Mouse (Mus musculus): ENCODE data around the gene Ptpdc1.

Gene Ptpdc1

DNA sequence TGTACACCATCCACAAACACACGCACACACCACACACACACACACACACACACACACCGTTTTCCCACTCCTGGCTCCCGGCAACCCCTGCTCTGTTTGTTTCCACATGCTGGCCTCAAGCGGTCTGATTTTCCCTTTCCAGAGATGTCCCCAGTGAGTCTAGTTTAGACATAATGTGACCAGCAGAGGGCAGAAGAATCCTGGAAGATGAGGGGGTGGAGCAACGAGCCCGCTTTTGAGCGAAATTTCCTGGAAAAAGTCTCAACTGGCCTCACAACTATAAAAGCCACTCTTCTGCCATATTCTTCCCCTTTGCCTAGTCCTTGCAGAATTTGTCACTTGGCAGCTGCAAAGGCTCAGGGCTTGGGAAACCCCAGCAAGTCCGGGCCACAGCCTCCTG is 30.2 kb upstream of the Ptpdc1 start:
- peak; percentile 87 for DNase-seq (ENCODE audit: low read depth, low spot score)

DNA sequence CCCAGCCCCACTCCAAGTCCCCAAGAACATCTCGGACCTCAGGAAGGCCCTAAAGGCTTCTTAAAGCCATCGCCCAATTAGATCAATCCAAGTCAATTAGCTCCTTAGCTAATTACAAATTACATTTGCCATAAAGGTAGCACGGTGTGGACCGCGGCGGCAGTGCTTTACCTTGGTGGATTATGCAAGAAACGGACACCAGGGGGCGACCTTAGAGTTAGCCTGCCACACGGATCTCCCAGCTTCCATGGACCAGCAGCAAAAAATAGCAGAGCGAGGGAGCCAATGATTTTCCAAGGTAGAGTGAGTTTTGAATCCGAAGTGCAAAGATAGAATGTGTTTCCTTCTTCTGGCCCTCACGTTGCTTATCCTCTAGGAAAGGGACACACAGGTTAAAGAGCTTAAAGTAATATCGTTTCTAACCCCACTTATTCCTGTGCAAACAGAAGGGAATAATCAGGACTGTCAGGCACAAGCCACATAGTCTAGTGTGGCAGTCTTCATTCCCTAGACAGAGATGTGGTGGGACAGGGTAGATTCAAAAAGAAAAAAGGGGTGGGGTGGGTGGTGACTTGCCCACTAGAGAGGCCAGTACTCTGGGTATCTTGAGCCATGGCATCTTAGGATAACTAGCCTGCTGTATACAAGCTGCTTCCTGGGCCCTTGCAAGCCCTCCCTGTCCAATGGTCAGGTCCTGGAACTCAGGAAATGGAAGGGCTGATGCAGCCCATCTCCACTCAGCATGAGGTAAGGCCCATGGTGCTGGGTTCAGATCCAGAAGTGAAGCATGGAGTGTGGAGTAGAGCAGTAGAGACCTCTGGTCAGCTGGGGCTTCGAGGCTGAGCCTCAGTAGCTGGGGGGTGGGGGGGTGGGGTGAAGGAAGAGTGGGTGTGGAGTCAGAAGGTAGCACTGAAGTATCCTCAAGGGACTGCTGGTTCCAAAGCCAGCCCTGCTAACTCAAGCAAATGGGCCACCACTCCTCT is 28.6 kb upstream of the Ptpdc1 start:
- DNase-seq (ENCODE audit: low read depth, low spot score), result peak; percentile 76

DNA sequence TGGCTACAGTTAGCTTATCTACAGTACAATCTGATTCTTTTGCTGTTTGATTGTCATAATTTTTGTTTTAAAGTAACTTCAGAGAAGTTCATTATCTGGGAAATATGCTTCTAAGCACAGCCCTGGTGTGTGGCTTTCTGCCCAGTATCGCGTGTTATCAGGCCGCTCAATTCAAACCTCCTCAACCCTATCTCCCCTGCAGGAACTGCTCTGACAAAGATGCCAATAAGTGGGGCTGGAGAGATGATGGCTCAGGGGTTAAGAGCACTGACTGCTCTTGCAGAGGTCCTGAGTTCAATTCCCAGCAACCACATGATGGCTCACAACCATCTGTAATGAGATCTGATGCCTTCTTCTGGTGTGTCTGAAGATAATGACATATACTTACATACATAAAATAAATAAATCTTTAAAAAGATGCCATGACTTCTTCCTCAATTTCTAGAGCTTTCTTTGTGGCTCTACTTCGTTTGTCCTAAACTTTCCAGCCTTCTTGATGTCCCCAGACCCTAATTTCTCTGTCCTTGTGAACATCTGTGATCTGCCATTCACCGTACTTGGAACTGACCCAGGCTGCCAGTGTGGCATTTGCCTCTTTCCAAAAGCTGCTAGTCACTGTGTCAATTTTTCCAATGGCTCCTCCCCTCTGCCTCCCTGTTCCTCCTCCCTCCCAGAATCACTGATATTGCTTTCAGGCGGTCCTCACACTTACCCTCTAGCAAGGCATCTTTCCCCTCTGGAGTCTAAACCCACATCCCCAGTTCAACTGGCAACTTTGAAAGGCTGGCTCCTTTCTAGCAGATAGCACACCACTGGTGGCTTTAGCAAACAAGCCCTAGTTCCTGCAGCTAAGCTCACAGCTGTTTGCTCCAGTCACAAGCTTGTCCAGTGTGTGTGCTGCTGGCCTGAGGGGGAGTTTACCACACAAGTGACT is 25.9 kb upstream of the Ptpdc1 start:
- DNase-seq (ENCODE audit: low read depth, low spot score), result no peak

DNA sequence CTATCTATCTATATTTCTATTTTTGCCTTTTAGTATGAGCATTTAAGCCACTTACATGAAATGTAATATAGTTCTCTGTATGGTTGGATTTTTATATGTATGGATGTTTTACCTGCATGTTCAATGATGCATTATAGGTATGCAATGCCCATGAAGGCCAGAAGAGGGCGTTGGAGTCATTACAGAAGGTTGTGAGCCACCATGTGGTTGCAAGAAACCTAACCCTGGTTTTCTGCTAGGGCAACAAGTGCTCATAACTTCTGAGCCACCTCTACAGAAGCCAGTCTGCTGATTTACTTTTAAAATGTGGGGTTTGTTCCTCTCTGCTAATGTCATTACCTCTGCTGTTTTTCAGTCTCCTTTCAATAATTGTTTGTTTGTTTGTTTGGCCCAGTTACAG is 25.2 kb upstream of the Ptpdc1 start:
- peak; percentile 48 for DNase-seq (ENCODE audit: low read depth, low spot score)

DNA sequence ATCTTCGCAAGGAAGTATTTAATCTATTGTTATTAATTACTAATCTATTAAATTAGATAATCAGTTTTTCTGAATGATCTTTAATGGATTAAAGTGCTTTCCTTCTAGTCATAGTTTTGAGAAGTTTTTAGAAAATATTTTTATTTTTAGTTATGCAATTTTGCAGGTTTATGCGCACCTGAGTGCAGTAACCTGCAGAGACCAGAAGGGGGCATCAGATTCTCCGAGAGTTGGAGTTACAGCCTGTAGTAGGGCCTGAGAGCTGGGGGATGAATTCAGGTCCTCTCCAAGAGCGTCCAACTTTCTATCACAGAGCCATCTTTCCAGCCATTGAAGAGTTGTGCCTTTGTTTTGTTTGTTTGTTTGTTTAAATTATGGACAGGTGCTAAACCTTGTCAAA is 21.2 kb upstream of the Ptpdc1 start:
- DNase-seq (ENCODE audit: low read depth, low spot score), result no peak

DNA sequence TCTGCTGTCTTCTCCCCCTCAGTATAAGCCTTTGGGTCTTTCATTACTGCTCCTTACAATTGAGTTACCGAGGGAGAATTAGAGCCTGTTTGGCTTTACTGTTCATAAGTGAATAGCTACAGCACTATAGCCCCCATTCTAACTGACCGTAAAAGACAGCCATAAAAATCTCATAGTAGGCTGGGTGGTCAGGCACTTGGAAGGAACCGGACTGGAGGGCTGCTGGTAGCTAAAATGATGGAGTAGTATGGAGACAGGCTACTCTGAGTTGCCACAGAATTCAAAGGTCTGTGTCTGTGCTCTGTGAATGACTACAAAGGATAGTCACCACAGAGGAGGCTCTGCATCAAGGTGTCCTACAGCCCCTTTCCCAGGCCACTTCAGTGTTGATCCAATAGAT is 18.5 kb upstream of the Ptpdc1 start:
- DNase-seq (ENCODE audit: low read depth, low spot score), result no peak

DNA sequence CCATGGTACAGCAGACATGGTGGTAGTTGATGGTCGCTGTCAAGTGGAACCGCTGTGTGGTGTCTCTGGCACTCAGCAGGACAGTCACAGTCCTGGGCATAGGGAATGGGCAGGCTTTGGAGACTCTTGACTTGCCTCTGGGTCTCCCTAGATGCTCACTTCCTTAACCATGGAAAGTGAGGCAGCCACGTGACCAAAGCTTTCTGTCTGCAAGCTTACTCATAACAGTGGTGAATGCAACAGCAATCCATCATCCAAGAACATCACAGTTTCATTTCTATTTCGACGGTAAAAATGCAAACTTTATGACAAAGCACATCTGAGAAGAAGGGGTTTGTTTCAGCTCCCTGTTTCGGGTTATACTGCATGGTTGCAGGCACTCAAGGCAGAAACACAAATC is 17.6 kb upstream of the Ptpdc1 start:
- DNase-seq (ENCODE audit: low read depth, low spot score), result peak; percentile 52

DNA sequence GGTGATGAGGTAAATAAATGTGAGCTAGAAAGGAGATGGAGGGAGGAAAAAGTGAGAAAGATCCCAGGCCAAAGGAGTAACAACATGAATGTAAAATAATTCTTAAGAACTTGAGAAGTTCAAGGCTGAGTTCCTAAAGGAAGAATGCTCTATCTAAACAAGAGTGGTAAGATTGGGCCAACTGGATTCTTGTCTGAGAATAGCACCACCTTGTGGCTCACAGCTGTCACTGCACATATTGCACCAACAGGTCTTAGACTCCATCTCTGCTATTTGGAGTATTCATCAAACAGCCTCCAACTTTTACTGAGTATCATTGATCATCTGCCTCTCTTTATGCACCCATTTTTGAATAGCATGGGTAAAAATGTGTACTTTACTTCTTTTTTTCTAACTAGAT is 14.1 kb upstream of the Ptpdc1 start:
- peak; percentile 78 for DNase-seq (ENCODE audit: low read depth, low spot score)

DNA sequence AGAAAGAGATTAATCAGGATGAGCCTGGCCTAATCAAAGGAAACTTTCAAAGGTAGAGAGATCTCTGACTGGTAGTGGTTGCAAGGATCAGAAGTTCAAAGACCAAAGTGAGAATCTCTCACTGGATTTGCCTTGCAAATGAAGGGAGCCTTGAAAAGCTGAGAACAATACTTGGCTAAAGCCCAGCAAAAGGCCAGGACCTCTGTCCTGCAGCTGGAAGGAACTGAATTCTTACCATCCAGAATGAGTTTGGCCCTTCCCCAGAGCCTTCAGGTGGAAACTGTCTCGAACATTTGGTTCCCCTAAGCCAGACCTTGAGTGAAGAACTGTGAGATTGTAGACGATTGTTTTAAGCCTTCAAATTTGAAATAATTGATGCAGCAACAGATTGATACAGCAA is 12.2 kb upstream of the Ptpdc1 start:
- no peak for DNase-seq (ENCODE audit: low read depth, low spot score)

DNA sequence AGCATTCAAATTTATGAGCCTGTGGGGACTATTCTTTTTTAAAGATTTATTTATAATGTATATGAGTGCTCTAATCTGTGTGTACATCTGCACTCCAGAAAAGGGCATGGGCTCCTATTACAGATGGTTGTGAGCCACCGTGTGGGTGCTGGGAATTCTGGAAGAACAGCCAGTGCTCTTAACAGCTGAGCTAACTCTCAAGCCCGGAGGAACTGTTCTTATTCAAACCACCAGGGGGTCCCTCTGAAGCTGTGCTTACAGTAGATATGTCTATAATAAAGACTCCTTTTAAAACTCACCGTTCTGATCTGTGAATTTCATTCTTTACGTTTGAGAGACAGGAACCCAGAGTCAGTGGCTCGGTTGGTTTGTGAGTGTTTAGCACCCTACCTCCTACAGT is 6.2 kb upstream of the Ptpdc1 start:
- peak; percentile 29 for DNase-seq (ENCODE audit: low read depth, low spot score)

DNA sequence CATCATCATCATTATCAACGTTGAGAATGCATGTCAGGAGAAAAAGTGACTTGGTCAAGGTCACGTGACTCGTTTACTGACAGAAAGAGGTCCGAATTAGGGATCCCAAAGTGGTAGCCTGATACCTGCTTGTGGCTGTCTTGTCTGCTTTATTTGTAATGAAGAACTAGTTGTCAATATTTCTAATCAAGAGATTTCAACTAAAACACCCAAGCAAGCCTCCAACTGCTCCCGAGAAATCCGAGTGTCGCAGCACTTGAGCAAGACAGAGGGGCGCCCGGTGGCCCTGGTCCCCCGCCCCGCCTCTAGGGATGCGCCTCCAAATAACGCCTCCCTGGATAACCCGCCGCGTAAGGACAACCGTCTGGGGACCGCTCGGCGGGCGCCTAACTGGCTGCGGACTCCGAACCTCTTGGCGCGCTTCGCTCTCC is 481 bp downstream of the Ptpdc1 start:
- DNase-seq (ENCODE audit: low read depth, low spot score), result peak; percentile 55

DNA sequence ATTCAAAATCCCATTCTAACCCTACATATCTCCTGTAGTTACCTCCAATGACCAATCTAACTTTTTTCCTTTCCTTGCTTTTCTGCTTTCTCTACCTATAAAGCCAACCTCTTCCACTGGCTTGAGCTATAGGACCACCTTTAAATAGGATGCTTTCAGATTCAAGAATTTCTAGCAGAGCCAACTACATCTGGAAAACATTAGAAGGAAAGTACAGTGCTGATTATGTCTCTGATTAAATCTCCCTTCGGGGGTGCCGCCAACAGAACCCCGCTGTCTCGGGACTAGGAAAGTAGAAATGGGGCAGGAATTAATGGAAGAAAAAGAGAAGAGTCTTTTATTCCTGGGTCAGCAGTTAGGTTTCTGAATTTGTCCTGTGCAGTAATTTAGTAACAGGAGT is 6.6 kb downstream of the Ptpdc1 start:
- no peak for DNase-seq (ENCODE audit: low read depth, low spot score)

DNA sequence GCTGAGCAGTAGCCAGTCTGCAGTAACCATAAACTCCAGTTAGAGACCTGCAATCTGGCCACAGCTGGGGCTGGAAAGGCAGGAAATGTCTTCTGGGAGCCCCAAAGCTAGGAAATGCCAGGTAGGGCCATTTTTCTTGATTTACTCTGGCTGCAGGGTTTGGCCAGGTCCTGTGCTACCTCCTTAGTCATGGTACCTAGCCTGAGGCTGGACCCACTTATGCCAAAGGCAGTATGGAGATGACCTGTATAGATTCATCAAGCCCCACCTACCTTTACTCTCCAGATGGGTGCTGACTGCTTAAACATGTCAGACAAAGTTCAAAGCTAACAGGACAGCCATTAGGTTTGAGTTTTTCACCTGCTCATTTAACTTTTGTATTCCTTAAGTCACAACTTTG is 7.7 kb downstream of the Ptpdc1 start:
- DNase-seq (ENCODE audit: low read depth, low spot score), result no peak

DNA sequence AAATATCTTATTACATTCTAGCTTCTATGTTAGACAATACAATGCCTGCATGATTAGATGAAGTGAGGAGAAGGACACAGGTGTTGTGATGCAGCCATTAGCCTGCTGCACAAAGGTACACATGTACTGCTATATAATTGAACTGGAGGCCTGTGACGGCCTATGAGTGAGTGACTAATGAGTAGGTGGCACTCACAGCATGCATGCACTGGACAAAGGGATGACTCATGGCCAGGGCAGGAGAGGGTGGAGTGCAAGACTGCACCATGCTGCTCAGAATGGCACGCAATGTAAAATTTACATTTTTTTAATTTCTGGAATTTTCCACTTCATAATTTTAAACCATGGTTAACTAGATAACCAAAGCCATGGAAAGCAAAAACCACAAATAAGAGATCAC is 10.9 kb downstream of the Ptpdc1 start:
- DNase-seq (ENCODE audit: low read depth, low spot score), result no peak

DNA sequence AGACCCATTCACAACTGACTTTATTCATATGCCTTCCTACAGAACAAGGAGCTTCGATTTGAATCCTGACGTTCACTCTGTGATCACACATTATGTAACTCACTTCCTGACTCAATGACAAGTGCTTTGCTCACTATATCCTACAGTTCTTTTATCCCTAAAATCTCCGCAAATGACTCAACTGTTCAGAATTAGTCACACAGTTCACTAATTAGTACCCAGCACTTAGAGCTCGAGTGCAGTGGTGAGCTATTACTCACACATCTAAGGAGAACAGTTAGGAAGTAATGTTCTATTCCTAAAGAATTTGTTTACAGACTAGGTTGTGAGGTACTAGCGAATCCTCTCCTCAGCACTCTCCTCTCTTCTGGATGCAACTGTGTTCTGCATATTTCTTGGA is 16.4 kb downstream of the Ptpdc1 start:
- no peak for DNase-seq (ENCODE audit: low read depth, low spot score)

DNA sequence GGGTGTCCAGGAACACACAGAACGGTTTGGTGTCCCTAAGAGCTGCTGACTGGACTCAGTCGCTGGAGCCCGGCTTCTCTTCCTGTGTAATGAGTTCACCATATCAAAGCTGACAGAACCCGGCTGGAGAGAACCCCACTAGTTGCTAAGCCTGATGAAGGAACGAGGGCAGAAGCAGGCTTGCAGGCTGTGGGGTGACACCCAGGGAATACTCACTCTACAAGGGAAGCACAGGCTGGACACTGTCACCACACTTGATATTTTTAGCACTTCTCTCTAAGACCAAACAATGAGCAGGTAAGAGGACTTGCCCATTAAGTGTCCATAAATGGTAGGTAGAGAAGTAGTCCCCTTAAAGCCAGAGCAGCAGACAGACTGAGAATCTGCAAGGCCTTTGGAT is 20.9 kb downstream of the Ptpdc1 start:
- DNase-seq (ENCODE audit: low read depth, low spot score), result no peak

DNA sequence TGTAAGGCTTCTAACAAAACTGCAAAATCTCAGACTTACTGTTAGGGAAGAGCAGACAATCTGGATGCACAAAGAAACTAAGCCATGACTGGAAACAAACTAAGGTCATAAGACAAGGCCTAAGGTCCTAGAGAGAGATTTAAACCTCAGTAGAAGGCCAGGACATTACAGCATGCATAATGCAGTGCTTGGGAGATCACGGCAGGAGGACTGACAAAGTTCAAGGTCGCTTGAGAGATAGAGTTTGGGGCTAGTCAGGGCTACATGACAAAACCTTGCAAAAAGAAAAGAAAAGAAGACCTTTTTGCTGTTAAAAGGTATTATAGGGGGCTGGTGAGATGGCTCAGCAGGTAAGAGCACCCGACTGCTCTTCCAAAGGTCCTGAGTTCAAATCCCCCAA is 22.2 kb downstream of the Ptpdc1 start:
- no peak for DNase-seq (ENCODE audit: low read depth, low spot score)

DNA sequence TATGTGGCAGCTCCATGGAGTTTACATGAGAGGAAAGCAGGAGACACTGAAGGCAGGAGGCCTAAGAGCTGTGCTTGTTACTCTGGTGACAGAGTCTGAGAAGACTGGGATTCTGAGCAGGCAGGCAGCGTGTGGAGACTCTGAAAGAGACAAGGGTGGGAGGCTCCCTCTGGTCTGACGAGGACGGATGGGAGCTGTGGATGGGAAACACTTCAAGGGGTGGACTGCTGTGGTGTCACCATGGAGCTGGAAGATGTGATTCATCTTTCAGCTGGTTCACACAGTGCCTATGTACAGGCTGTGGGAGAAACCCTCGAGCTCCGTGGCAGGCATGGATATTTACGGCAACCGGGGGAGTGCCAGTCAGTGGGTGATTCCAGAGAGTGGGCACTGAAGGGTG is 30.9 kb downstream of the Ptpdc1 start:
- no peak for DNase-seq (ENCODE audit: low read depth, low spot score)

DNA sequence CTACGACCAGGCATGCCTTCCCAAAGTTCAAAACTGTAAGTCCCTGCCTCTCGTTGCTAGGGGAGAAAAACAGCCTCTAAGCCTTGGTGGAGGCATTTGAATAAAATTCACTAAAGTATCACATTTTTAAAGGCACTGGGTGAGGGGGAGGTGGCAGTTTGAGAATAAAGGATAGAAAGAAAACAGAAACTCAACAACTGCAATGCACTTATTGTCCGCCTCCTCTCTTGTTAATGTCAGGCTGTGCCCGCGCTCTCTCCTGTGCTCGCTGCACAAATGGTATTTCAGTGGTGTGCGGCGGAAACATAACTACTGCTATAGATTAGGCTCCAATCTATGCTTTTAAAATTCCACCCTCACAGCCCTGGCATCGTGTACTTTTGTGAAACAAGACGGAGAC is 31.4 kb downstream of the Ptpdc1 start:
- no peak for DNase-seq (ENCODE audit: low read depth, low spot score)

DNA sequence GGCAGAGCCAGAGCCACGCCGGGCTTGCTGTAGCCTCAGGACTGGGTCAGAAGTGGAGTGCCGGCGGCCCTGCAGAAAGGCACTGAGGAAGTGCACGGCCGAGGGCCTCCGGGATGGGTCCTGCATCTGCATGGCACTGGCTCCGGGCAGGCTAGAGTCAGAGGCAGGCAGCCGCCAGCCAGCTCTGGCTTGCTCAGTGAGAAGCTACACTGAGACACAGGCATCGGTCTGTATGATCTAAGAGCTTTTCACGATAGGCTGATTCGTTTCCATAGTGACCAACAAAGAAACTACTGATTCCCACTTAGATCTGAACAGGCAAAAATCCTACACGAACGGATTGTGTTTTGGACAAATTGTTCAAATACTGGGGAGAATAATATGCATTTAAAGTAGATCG is 32.3 kb downstream of the Ptpdc1 start:
- no peak for DNase-seq (ENCODE audit: low read depth, low spot score)

DNA sequence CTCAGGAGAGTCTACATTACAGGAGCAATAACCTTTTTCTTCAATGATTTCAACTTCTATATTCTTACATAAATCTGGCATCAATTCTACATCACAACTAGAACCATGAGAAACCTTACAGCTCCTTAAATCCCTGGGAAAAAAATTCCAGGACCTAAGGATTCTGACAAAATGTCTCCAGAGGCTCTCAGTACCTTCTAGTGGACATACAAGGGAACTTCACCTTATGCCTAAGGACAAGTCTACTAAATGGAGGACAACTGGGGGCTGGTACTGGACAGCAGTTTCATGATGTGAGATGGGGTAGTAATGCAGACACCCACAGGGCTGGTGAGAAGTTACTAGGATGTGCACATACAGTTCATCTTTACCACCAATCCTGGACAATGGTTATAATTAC is 34.7 kb downstream of the Ptpdc1 start:
- DNase-seq (ENCODE audit: low read depth, low spot score), result peak; percentile 41

DNA sequence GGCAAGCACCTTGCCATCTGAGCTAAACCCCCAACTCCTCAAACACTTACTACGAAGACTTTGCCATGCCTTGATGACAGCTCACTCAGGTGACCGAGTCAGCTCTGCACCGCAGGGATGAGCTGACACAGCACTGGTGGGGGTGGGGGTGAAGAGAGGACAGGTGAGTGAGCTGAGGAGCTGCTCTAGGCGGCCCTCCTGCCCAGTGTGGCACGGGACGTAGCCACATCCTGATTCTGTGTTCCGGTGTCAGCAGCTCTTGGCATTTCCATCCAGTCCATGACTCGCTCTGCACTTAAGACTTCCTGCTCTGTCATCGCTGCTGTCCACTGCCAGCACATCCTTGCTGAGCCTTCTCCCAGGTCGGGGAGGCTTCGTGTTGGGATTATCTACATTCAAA is 38.1 kb downstream of the Ptpdc1 start:
- peak; percentile 49 for DNase-seq (ENCODE audit: low read depth, low spot score)

DNA sequence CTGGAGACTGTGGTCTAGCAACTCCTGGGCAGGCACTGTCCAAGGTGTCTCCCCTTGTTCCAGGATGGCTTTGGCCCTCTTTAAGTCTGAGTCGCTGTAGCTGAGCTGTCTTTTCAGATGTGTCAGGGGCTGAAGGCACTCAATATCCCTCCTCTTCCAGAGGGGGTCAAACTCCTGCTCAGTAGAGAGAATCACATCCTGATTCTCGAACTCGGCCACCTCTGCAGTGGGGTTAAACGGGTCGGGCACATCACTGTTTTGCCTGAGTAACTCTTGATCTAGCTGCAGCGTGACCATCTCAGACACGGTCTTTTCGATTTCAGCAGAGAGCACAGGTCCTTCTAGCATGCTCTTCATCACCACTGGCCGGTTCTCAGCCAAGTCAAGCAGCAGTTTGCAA is 39.0 kb downstream of the Ptpdc1 start:
- DNase-seq (ENCODE audit: low read depth, low spot score), result no peak
